Mouse (Mus musculus): ENCODE measurements around the gene Endod1. TPM values are rescaled to one million over a fixed set of nuclear protein-coding genes. Genes with fewer than 3 reads are reported as not detected.
A peak's percentile ranks its signal among the peaks of the same experiment; 100 is the strongest.

Endod1 gene
- polyA plus RNA-seq, 1 experiment from 2014 or later, result 26.3 TPM

- Histone ChIP-seq H3K9ac (no peak overlapping the region), H3K27ac (no peak overlapping the region), H3K9me3 (no peaks in the 10 kb centered on the region), H3K36me3 (no peaks in the 10 kb centered on the region), H3K4me2 (no peak overlapping the region), H3K27me3 (replicated peaks) (no peaks in the 10 kb centered on the region), H3K4me3 (replicated peaks) (no peak overlapping the region), H3K4me1 (no peaks in the 10 kb centered on the region)
- ATAC-seq (ENCODE audit: insufficient read depth, low FRiP score, low read depth), result no peak
- 59% methylated on average over 3 of the region's 3 CpGs for WGBS
Observed at GRCm38 (mm10) chr9:14391841-14392318, 10.6 kb upstream of the Endod1 start.

GRCm38 (mm10) chr9:14391286-14391685 is 10.0 kb upstream of the Endod1 start:
- Histone ChIP-seq H3K27me3 (replicated peaks) (no peaks in the 10 kb centered on the region), H3K4me1 (no peaks in the 10 kb centered on the region), H3K9ac (no peak overlapping the region), H3K9me3 (no peaks in the 10 kb centered on the region), H3K27ac (no peak overlapping the region), H3K4me2 (no peak overlapping the region), H3K4me3 (replicated peaks) (no peak overlapping the region), H3K36me3 (no peaks in the 10 kb centered on the region)
- ATAC-seq (ENCODE audit: insufficient read depth, low FRiP score, low read depth), result no peak
- WGBS, result 91% methylated on average over 9 of the region's 9 CpGs

- Histone ChIP-seq H3K4me1 (no peaks in the 10 kb centered on the region), H3K27me3 (replicated peaks) (no peaks in the 10 kb centered on the region), H3K9me3 (no peaks in the 10 kb centered on the region), H3K4me3 (replicated peaks) (no peak overlapping the region), H3K4me2 (no peak overlapping the region), H3K36me3 (no peaks in the 10 kb centered on the region), H3K27ac (no peak overlapping the region), H3K9ac (no peak overlapping the region)
- no peak for ATAC-seq (ENCODE audit: insufficient read depth, low FRiP score, low read depth)
- 87% methylated on average over 1 of the region's 1 CpGs for WGBS
Observed at GRCm38 (mm10) chr9:14390278-14390677, 9.0 kb upstream of the Endod1 start.

- Histone ChIP-seq H3K4me1 (no peaks in the 10 kb centered on the region), H3K9ac (no peak overlapping the region), H3K27me3 (replicated peaks) (no peaks in the 10 kb centered on the region), H3K9me3 (no peaks in the 10 kb centered on the region), H3K4me2 (no peak overlapping the region), H3K36me3 (no peaks in the 10 kb centered on the region), H3K27ac (no peak overlapping the region), H3K4me3 (replicated peaks) (no peak overlapping the region)
- ATAC-seq (ENCODE audit: insufficient read depth, low FRiP score, low read depth), result no peak
- 74% methylated on average over 4 of the region's 4 CpGs for WGBS
Observed at GRCm38 (mm10) chr9:14389050-14389621, 7.8 kb upstream of the Endod1 start.

GRCm38 (mm10) chr9:14388001-14388400 is 6.7 kb upstream of the Endod1 start:
- H3K36me3 ChIP-seq, result no peaks in the 10 kb centered on the region
- H3K4me1 ChIP-seq, result no peaks in the 10 kb centered on the region
- 93% methylated on average over 1 of the region's 1 CpGs for WGBS
- H3K27ac ChIP-seq, result no peak overlapping the region
- H3K4me3 ChIP-seq (replicated peaks), result no peak overlapping the region
- no peaks in the 10 kb centered on the region for H3K27me3 ChIP-seq (replicated peaks)
- H3K4me2 ChIP-seq, result no peak overlapping the region
- ATAC-seq (ENCODE audit: insufficient read depth, low FRiP score, low read depth), result no peak
- no peaks in the 10 kb centered on the region for H3K9me3 ChIP-seq
- no peak overlapping the region for H3K9ac ChIP-seq

- H3K4me1 ChIP-seq, result peaks cover 8% of the 10 kb centered on the region
- no peaks in the 10 kb centered on the region for H3K27me3 ChIP-seq (replicated peaks)
- no peaks in the 10 kb centered on the region for H3K9me3 ChIP-seq
- no peaks in the 10 kb centered on the region for H3K36me3 ChIP-seq
- no peak overlapping the region for H3K4me2 ChIP-seq
- no peak overlapping the region for H3K4me3 ChIP-seq (replicated peaks)
- ATAC-seq (ENCODE audit: insufficient read depth, low FRiP score, low read depth), result no peak
- H3K9ac ChIP-seq, result no peak overlapping the region
- WGBS, result 67% methylated on average over 9 of the region's 9 CpGs
- H3K27ac ChIP-seq, result no peak overlapping the region
Observed at GRCm38 (mm10) chr9:14386831-14387230, 5.5 kb upstream of the Endod1 start.

- ATAC-seq (ENCODE audit: insufficient read depth, low FRiP score, low read depth), result no peak
- H3K4me1 ChIP-seq, result peaks cover 13% of the 10 kb centered on the region
Observed at GRCm38 (mm10) chr9:14385665-14386064, 4.4 kb upstream of the Endod1 start.

GRCm38 (mm10) chr9:14383186-14383920 is 2.0 kb upstream of the Endod1 start:
- Histone ChIP-seq H3K9ac (no peak overlapping the region), H3K9me3 (no peaks in the 10 kb centered on the region), H3K27ac (no peak overlapping the region), H3K4me3 (replicated peaks) (no peak overlapping the region), H3K27me3 (replicated peaks) (no peaks in the 10 kb centered on the region), H3K4me1 (peaks cover 19% of the 10 kb centered on the region), H3K36me3 (no peaks in the 10 kb centered on the region), H3K4me2 (no peak overlapping the region)
- no peak for ATAC-seq (ENCODE audit: insufficient read depth, low FRiP score, low read depth)
- 86% methylated on average over 4 of the region's 4 CpGs for WGBS

More at GRCm38 (mm10) chr9:14385665-14386064, 4.4 kb upstream of the Endod1 start:
- no peak overlapping the region for H3K9ac ChIP-seq
- 83% methylated on average over 8 of the region's 8 CpGs for WGBS
- no peak overlapping the region for H3K4me3 ChIP-seq (replicated peaks)
- H3K36me3 ChIP-seq, result no peaks in the 10 kb centered on the region
- no peak overlapping the region for H3K27ac ChIP-seq
- no peaks in the 10 kb centered on the region for H3K27me3 ChIP-seq (replicated peaks)
- no peaks in the 10 kb centered on the region for H3K9me3 ChIP-seq
- no peak overlapping the region for H3K4me2 ChIP-seq

GRCm38 (mm10) chr9:14382256-14382791 is 1.0 kb upstream of the Endod1 start:
- H3K4me3 ChIP-seq (replicated peaks), result no peak overlapping the region
- H3K9ac ChIP-seq, result no peak overlapping the region
- peaks cover 22% of the 10 kb centered on the region for H3K4me1 ChIP-seq
- H3K4me2 ChIP-seq, result peak overlapping the region; percentile 95
- WGBS, result 63% methylated on average over 5 of the region's 5 CpGs
- no peak for ATAC-seq (ENCODE audit: insufficient read depth, low FRiP score, low read depth)
- H3K9me3 ChIP-seq, result no peaks in the 10 kb centered on the region
- no peaks in the 10 kb centered on the region for H3K27me3 ChIP-seq (replicated peaks)
- H3K27ac ChIP-seq, result no peak overlapping the region; the same call in 1 of the 2 replicates
- H3K36me3 ChIP-seq, result no peaks in the 10 kb centered on the region

GRCm38 (mm10) chr9:14380386-14381285 is 671 bp downstream of the Endod1 start:
- Histone ChIP-seq H3K27ac (peak overlapping the region; percentile 87), H3K4me3 (replicated peaks) (peak overlapping the region; percentile 76), H3K4me2 (peak overlapping the region; percentile 95), H3K4me1 (peaks cover 22% of the 10 kb centered on the region), H3K9me3 (no peaks in the 10 kb centered on the region), H3K36me3 (no peaks in the 10 kb centered on the region), H3K9ac (peak overlapping the region; percentile 76), H3K27me3 (replicated peaks) (no peaks in the 10 kb centered on the region)
- ATAC-seq (ENCODE audit: insufficient read depth, low FRiP score, low read depth), result peak; percentile 96
- WGBS, result under 1% methylated on average over 75 of the region's 76 CpGs

GRCm38 (mm10) chr9:14379769-14380385 is 1.4 kb downstream of the Endod1 start:
- H3K9me3 ChIP-seq, result no peaks in the 10 kb centered on the region
- peak overlapping the region; percentile 87 for H3K27ac ChIP-seq
- H3K4me2 ChIP-seq, result peak overlapping the region; percentile 95
- no peaks in the 10 kb centered on the region for H3K27me3 ChIP-seq (replicated peaks)
- H3K36me3 ChIP-seq, result no peaks in the 10 kb centered on the region
- H3K9ac ChIP-seq, result peak overlapping the region; percentile 76
- H3K4me3 ChIP-seq (replicated peaks), result peak overlapping the region; percentile 76
- ATAC-seq (ENCODE audit: insufficient read depth, low FRiP score, low read depth), result no peak
- 18% methylated on average over 8 of the region's 8 CpGs for WGBS
- peaks cover 22% of the 10 kb centered on the region for H3K4me1 ChIP-seq

All from stomach, embryonic 15.5 days (tissue).